Mouse (Mus musculus): ENCODE measurements around the gene Abcb1a. TPM values are rescaled to one million over a fixed set of nuclear protein-coding genes. Genes with fewer than 3 reads are reported as not detected.

Gene Abcb1a
- polyA plus RNA-seq, 1 experiment from 2014 or later, result 0.94 TPM

- ATAC-seq (ENCODE audit: low FRiP score) (no peak), DNase-seq (ENCODE audit: low spot score, missing footprints) (no peak)
- Histone ChIP-seq H3K4me2 (no peak overlapping the region), H3K27me3 (ENCODE audit: control insufficient read depth, insufficient read depth, low read length) (no peaks in the 10 kb centered on the region), H3K9ac (ENCODE audit: low read length) (no peak overlapping the region), H3K27ac (ENCODE audit: low read depth, low read length) (no peak overlapping the region), H3K9me3 (ENCODE audit: control insufficient read depth, low read length) (no peaks in the 10 kb centered on the region), H3K4me1 (ENCODE audit: control insufficient read depth, insufficient read depth, low read length) (peaks cover 4% of the 10 kb centered on the region), H3K36me3 (ENCODE audit: control insufficient read depth, insufficient read depth, low read length) (no peaks in the 10 kb centered on the region), H3K4me3 (ENCODE audit: low read depth, low read length) (no peak overlapping the region)
- 74% methylated on average over 3 of the region's 3 CpGs for WGBS
Observed at GRCm38 (mm10) chr5:8664678-8665077, 4.8 kb downstream of the Abcb1a start.

DNA sequence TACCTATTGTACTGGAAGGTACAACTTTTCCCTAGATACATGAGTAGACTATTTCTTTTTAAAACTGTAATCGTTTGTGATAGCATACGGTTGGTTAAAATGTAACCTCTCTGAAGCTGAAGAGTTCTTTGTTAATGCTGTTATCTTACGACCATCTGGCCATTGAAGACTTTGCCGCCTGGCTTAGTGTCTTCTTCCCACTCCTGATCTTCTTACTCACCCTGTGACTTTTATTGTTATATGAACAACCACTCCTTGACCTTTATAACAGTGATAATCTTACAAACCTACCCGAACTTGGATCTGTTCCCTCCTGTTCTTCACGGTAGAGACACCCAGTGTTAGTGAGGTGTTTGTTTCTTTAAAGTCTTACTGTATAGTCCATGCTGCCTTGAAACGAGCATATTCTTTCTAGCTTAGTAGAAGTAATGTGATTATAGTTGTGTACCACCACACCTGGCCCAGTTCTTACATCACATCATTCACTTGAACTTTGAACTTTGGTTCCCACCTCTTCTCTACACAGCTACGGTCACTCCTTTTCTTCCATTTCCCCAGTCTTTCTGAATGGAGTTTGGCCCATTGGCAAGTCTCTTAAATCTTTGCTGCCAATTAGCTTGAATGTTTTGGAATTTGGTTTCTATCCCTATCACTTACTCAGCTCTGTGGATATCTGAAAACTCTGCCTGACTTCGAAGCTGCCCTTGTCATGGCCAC, 8.0 kb downstream of the Abcb1a start:
- Histone ChIP-seq H3K4me2 (no peak overlapping the region), H3K36me3 (ENCODE audit: control insufficient read depth, insufficient read depth, low read length) (no peaks in the 10 kb centered on the region), H3K4me3 (ENCODE audit: low read depth, low read length) (no peak overlapping the region), H3K27ac (ENCODE audit: low read depth, low read length) (no peak overlapping the region), H3K9me3 (ENCODE audit: control insufficient read depth, low read length) (no peaks in the 10 kb centered on the region), H3K9ac (ENCODE audit: low read length) (no peak overlapping the region), H3K4me1 (ENCODE audit: control insufficient read depth, insufficient read depth, low read length) (no peaks in the 10 kb centered on the region), H3K27me3 (ENCODE audit: control insufficient read depth, insufficient read depth, low read length) (no peaks in the 10 kb centered on the region)
- DNase-seq (ENCODE audit: low spot score, missing footprints) (no peak), ATAC-seq (ENCODE audit: low FRiP score) (no peak)
- 85% methylated on average over 9 of the region's 9 CpGs for WGBS

DNA sequence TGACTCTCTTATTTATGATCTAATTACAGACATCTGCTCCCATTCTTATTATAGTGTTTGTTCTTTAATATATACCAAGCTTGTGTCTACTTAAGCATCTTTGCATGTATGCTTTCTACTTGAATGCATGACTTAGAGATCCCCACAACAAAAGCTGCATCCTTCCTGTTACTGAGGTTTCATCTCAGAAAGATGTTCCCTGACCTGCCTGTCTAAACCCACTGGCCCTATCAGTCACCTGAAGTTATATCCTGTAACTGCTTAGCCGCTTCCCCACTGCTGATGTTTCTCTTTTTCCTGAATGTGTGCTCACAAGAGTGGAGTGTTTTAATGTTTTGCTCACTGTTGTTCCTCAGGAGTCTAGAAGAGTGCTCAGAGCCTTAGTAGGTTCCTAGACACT, 9.7 kb downstream of the Abcb1a start:
- Histone ChIP-seq H3K4me3 (ENCODE audit: low read depth, low read length) (no peak overlapping the region), H3K27ac (ENCODE audit: low read depth, low read length) (no peak overlapping the region), H3K9me3 (ENCODE audit: control insufficient read depth, low read length) (no peaks in the 10 kb centered on the region), H3K27me3 (ENCODE audit: control insufficient read depth, insufficient read depth, low read length) (no peaks in the 10 kb centered on the region), H3K36me3 (ENCODE audit: control insufficient read depth, insufficient read depth, low read length) (no peaks in the 10 kb centered on the region), H3K9ac (ENCODE audit: low read length) (no peak overlapping the region), H3K4me2 (no peak overlapping the region), H3K4me1 (ENCODE audit: control insufficient read depth, insufficient read depth, low read length) (no peaks in the 10 kb centered on the region)
- WGBS, result 89% methylated on average over 1 of the region's 1 CpGs
- ATAC-seq (ENCODE audit: low FRiP score) (no peak), DNase-seq (ENCODE audit: low spot score, missing footprints) (no peak)

DNA sequence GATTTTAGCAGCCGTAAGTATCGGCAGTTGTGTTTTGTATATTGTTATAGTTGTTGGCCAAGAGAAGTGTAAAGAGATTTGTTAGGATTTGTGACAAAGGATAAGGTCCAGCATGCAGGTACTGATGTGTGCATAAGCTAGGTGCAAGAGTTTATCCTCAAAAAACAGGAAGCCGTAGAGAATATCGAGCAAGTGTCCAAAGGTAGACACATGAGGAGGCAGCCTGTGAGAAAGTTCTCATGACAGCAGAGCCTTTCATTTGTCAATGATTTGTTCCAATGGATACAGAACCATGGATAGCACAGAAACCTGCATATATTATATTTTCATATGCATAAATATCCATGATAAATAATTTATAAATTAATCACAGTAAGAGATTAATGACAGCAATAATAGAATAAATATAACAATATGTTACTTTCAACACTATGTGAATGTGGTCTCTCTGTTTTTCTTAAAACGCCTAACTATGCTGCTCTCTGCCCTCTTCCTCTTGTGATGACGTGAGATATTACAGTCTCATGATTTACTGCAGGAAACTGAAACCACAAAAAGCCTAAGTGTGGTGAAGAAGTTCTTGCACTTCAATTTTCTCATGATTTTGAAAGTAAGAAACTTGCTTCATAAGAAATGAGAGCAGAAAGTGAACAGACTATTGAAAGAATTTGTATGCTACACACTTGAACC, 15.5 kb downstream of the Abcb1a start:
- WGBS, result 91% methylated on average over 6 of the region's 6 CpGs
- Histone ChIP-seq H3K36me3 (ENCODE audit: control insufficient read depth, insufficient read depth, low read length) (no peaks in the 10 kb centered on the region), H3K4me1 (ENCODE audit: control insufficient read depth, insufficient read depth, low read length) (no peaks in the 10 kb centered on the region), H3K27me3 (ENCODE audit: control insufficient read depth, insufficient read depth, low read length) (no peaks in the 10 kb centered on the region), H3K27ac (ENCODE audit: low read depth, low read length) (no peak overlapping the region), H3K4me2 (no peak overlapping the region), H3K9me3 (ENCODE audit: control insufficient read depth, low read length) (no peaks in the 10 kb centered on the region), H3K4me3 (ENCODE audit: low read depth, low read length) (no peak overlapping the region), H3K9ac (ENCODE audit: low read length) (no peak overlapping the region)
- no peak for DNase-seq (ENCODE audit: low spot score, missing footprints)
- no peak for ATAC-seq (ENCODE audit: low FRiP score)

DNA sequence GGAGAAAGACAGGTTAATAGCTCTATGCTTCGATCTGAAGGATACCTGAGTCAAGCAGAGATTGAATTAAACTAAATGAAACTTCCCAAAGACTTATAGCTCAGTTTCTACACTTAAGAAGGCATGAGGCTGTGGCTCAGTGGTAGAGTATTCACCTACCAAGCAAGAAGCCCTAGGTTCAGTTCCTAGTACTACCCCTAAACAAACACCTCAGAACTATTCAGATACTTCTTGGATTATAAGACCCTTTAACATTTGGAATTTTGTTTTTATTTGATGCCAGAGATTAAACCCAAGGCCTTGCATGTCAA, 16.0 kb downstream of the Abcb1a start:
- H3K27me3 ChIP-seq (ENCODE audit: control insufficient read depth, insufficient read depth, low read length), result no peaks in the 10 kb centered on the region
- no peak overlapping the region for H3K9ac ChIP-seq (ENCODE audit: low read length)
- no peak for DNase-seq (ENCODE audit: low spot score, missing footprints)
- no peaks in the 10 kb centered on the region for H3K36me3 ChIP-seq (ENCODE audit: control insufficient read depth, insufficient read depth, low read length)
- H3K4me3 ChIP-seq (ENCODE audit: low read depth, low read length), result no peak overlapping the region
- ATAC-seq (ENCODE audit: low FRiP score), result no peak
- 93% methylated on average over 1 of the region's 1 CpGs for WGBS
- H3K27ac ChIP-seq (ENCODE audit: low read depth, low read length), result no peak overlapping the region
- no peaks in the 10 kb centered on the region for H3K9me3 ChIP-seq (ENCODE audit: control insufficient read depth, low read length)
- H3K4me1 ChIP-seq (ENCODE audit: control insufficient read depth, insufficient read depth, low read length), result no peaks in the 10 kb centered on the region
- no peak overlapping the region for H3K4me2 ChIP-seq

- DNase-seq (ENCODE audit: low spot score, missing footprints) (no peak), ATAC-seq (ENCODE audit: low FRiP score) (no peak)
- Histone ChIP-seq H3K9me3 (ENCODE audit: control insufficient read depth, low read length) (no peaks in the 10 kb centered on the region), H3K4me3 (ENCODE audit: low read depth, low read length) (no peak overlapping the region), H3K27me3 (ENCODE audit: control insufficient read depth, insufficient read depth, low read length) (no peaks in the 10 kb centered on the region), H3K9ac (ENCODE audit: low read length) (no peak overlapping the region), H3K4me1 (ENCODE audit: control insufficient read depth, insufficient read depth, low read length) (no peaks in the 10 kb centered on the region), H3K4me2 (no peak overlapping the region), H3K27ac (ENCODE audit: low read depth, low read length) (no peak overlapping the region), H3K36me3 (ENCODE audit: control insufficient read depth, insufficient read depth, low read length) (no peaks in the 10 kb centered on the region)
- 69% methylated on average over 3 of the region's 3 CpGs for WGBS
Observed at GRCm38 (mm10) chr5:8681166-8681565, 21.3 kb downstream of the Abcb1a start.

DNA sequence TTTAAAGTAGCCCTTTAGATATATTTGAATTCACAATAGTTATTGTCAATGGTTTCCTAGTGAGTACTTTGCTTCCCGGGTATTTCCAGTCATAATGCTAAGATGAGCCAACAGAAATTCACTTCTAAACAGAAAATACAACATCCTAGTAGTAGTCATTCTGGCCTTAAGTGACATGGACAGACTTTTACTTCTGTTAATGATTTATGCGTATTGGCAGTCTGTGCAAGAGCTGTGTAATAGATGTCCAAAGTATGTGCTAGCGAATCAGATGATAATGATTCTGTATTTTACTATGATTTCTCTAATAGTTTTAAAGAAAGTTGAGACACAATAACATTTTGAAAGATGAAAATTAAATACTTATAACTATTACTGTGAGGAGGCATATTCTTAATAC, 23.8 kb downstream of the Abcb1a start:
- ATAC-seq (ENCODE audit: low FRiP score) (no peak), DNase-seq (ENCODE audit: low spot score, missing footprints) (no peak)
- no peaks in the 10 kb centered on the region for H3K36me3 ChIP-seq (ENCODE audit: control insufficient read depth, insufficient read depth, low read length)
- H3K4me3 ChIP-seq (ENCODE audit: low read depth, low read length), result no peak overlapping the region
- no peak overlapping the region for H3K4me2 ChIP-seq
- WGBS, result 92% methylated on average over 3 of the region's 3 CpGs
- no peaks in the 10 kb centered on the region for H3K4me1 ChIP-seq (ENCODE audit: control insufficient read depth, insufficient read depth, low read length)
- H3K9me3 ChIP-seq (ENCODE audit: control insufficient read depth, low read length), result no peaks in the 10 kb centered on the region
- no peaks in the 10 kb centered on the region for H3K27me3 ChIP-seq (ENCODE audit: control insufficient read depth, insufficient read depth, low read length)
- no peak overlapping the region for H3K9ac ChIP-seq (ENCODE audit: low read length)
- no peak overlapping the region for H3K27ac ChIP-seq (ENCODE audit: low read depth, low read length)

DNA sequence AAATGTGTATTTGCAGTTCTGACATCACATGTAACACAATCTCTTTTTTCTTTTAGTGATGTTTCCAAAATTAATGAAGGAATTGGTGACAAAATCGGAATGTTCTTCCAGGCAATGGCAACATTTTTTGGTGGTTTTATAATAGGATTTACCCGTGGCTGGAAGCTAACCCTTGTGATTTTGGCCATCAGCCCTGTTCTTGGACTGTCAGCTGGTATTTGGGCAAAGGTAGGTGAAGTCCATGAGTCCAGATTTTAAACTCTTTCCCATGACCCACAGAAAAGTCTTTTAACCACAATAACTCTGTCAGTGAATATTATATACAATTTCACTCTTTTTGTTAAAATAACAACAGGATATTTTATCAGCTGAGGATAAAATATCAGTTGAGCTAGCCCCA, 26.2 kb downstream of the Abcb1a start:
- H3K9ac ChIP-seq (ENCODE audit: low read length), result no peak overlapping the region
- DNase-seq (ENCODE audit: low spot score, missing footprints) (no peak), ATAC-seq (ENCODE audit: low FRiP score) (no peak)
- no peak overlapping the region for H3K27ac ChIP-seq (ENCODE audit: low read depth, low read length)
- 78% methylated on average over 2 of the region's 2 CpGs for WGBS
- no peaks in the 10 kb centered on the region for H3K27me3 ChIP-seq (ENCODE audit: control insufficient read depth, insufficient read depth, low read length)
- H3K4me1 ChIP-seq (ENCODE audit: control insufficient read depth, insufficient read depth, low read length), result no peaks in the 10 kb centered on the region
- no peak overlapping the region for H3K4me3 ChIP-seq (ENCODE audit: low read depth, low read length)
- no peaks in the 10 kb centered on the region for H3K36me3 ChIP-seq (ENCODE audit: control insufficient read depth, insufficient read depth, low read length)
- H3K9me3 ChIP-seq (ENCODE audit: control insufficient read depth, low read length), result no peaks in the 10 kb centered on the region
- no peak overlapping the region for H3K4me2 ChIP-seq

- Histone ChIP-seq H3K4me2 (no peak overlapping the region), H3K27me3 (ENCODE audit: control insufficient read depth, insufficient read depth, low read length) (no peaks in the 10 kb centered on the region), H3K9ac (ENCODE audit: low read length) (no peak overlapping the region), H3K4me1 (ENCODE audit: control insufficient read depth, insufficient read depth, low read length) (no peaks in the 10 kb centered on the region), H3K36me3 (ENCODE audit: control insufficient read depth, insufficient read depth, low read length) (no peaks in the 10 kb centered on the region), H3K9me3 (ENCODE audit: control insufficient read depth, low read length) (no peaks in the 10 kb centered on the region), H3K27ac (ENCODE audit: low read depth, low read length) (no peak overlapping the region), H3K4me3 (ENCODE audit: low read depth, low read length) (no peak overlapping the region)
- DNase-seq (ENCODE audit: low spot score, missing footprints) (no peak), ATAC-seq (ENCODE audit: low FRiP score) (no peak)
- WGBS, result 87% methylated on average over 5 of the region's 5 CpGs
Observed at GRCm38 (mm10) chr5:8687550-8687949, 27.7 kb downstream of the Abcb1a start.

Measured in midbrain, embryonic 11.5 days (tissue).